Mouse (Mus musculus) neural tube, embryonic 14.5 days (tissue): ENCODE results near the gene Mns1. TPM values are rescaled to one million over a fixed set of nuclear protein-coding genes. Genes with fewer than 3 reads are reported as not detected.
"Not testable (repeated sequence)": the region's sequence is repeated elsewhere in the genome, so short reads cannot be mapped to it uniquely, and the experiment has no call there.

Experiments
- ATAC-seq: fragments of 200-750 bp; cut with Nextera tagmentation; 2 replicates; pipeline ENCODE4 v1.8.0; 2017; ENCODE audit warnings: low read depth, mild to moderate bottlenecking, moderate TSS enrichment, moderate library complexity
- H3K27ac ChIP-seq: fragments of 300-500 bp; sonication (generic); 2 replicates; pipeline ENCODE4 v1.5.1; 2014; ENCODE audit warnings: low read depth, mild to moderate bottlenecking, control low read depth, low read length, moderate library complexity, mixed read lengths
- H3K27me3 ChIP-seq: fragments of 300-500 bp; sonication (generic); 2 replicates; pipeline ENCODE4 v1.6.1; 2014; ENCODE audit warnings: low read length; ENCODE audit not compliant: control insufficient read depth, insufficient read depth
- H3K36me3 ChIP-seq: fragments of 300-500 bp; sonication (generic); 2 replicates; pipeline ENCODE4 v1.6.1; 2014; ENCODE audit warnings: low read length, mixed read lengths; ENCODE audit not compliant: control insufficient read depth, insufficient read depth
- H3K4me1 ChIP-seq: fragments of 300-500 bp; sonication (generic); 2 replicates; pipeline ENCODE4 v1.6.1; 2014; ENCODE audit warnings: low read length; ENCODE audit not compliant: control insufficient read depth, insufficient read depth
- H3K4me2 ChIP-seq: fragments of 300-500 bp; sonication (generic); 2 replicates; pipeline ENCODE4 v1.6.1; 2014; ENCODE audit warnings: mild to moderate bottlenecking, low read depth, low read length, control low read depth
- H3K4me3 ChIP-seq: fragments of 300-500 bp; sonication (generic); 2 replicates; pipeline ENCODE4 v1.5.1; 2014; ENCODE audit warnings: low read depth, low read length, control low read depth, mixed read lengths
- H3K9ac ChIP-seq: fragments of 300-500 bp; sonication (generic); replicated peaks from 2 replicates; pipeline ENCODE4 v1.6.1; 2014; ENCODE audit warnings: low read depth, mild to moderate bottlenecking, control low read depth, low read length, mixed read lengths
- H3K9me3 ChIP-seq: fragments of 300-500 bp; sonication (generic); 2 replicates; pipeline ENCODE4 v1.6.1; 2016; ENCODE audit warnings: low read length; ENCODE audit not compliant: control insufficient read depth
- WGBS: fragments of 180-500 bp; shearing (Covaris S2); extraction: QIAGEN DNeasy Blood & Tissue Kit; methylation state at CpG from one replicate; pipeline ENCODE4 v1.1.7; 2014; 5-methylcytosine and 5-hydroxymethylcytosine counted together
- polyA plus RNA-seq: library from polyadenylated mRNA; unstranded; fragments of >200 nt; fragmentation: Nextera tagmentation; extraction: Ambion mirVana; gene quantifications from 2 replicates; pipeline ENCODE4 v1.2.1, GENCODE M21; 2014

Gene Mns1
- polyA plus RNA-seq, 1 experiment from 2014 or later: 3.7 TPM

- H3K4me1 ChIP-seq, H3K4me2 ChIP-seq, H3K27me3 ChIP-seq, H3K4me3 ChIP-seq, ATAC-seq, H3K9ac ChIP-seq, H3K9me3 ChIP-seq, H3K27ac ChIP-seq, H3K36me3 ChIP-seq: not testable (repeated sequence)
- WGBS: 80% methylated on average over 4 of the region's 4 CpGs
Measured at GRCm38 (mm10) chr9:72401769-72402168, 36.0 kb upstream of the Mns1 start.

GRCm38 (mm10) chr9:72403421-72403820 lies 34.4 kb upstream of the Mns1 start:
- no peak for ATAC-seq
- no peaks in the 10 kb centered on the region for H3K9me3 ChIP-seq
- H3K4me2 ChIP-seq: no peak overlapping the region
- H3K4me3 ChIP-seq: no peak overlapping the region
- no peak overlapping the region for H3K27ac ChIP-seq
- H3K36me3 ChIP-seq: no peaks in the 10 kb centered on the region
- no peaks in the 10 kb centered on the region for H3K27me3 ChIP-seq
- H3K9ac ChIP-seq: no peak overlapping the region
- 0 out of 2 replicates have a peak, but pooled peaks cover 3% of the 10 kb centered on the region for H3K4me1 ChIP-seq
- 66% methylated on average over 6 of the region's 6 CpGs for WGBS

- Histone ChIP-seq H3K27me3 (no peaks in the 10 kb centered on the region), H3K4me1 (0 out of 2 replicates have a peak, but pooled peaks cover 3% of the 10 kb centered on the region), H3K4me3 (no peak overlapping the region), H3K9me3 (no peaks in the 10 kb centered on the region), H3K27ac (no peak overlapping the region), H3K9ac (no peak overlapping the region), H3K4me2 (no peak overlapping the region), H3K36me3 (no peaks in the 10 kb centered on the region)
- no peak for ATAC-seq
- 83% methylated on average over 8 of the region's 8 CpGs for WGBS
Measured at GRCm38 (mm10) chr9:72404446-72404845, 33.4 kb upstream of the Mns1 start.

GRCm38 (mm10) chr9:72404934-72405333 lies 32.9 kb upstream of the Mns1 start:
- ATAC-seq: no peak
- 72% methylated on average over 3 of the region's 3 CpGs for WGBS
- Histone ChIP-seq H3K9ac (no peak overlapping the region), H3K9me3 (no peaks in the 10 kb centered on the region), H3K36me3 (no peaks in the 10 kb centered on the region), H3K4me3 (no peak overlapping the region), H3K4me1 (0 out of 2 replicates have a peak, but pooled peaks cover 3% of the 10 kb centered on the region), H3K27ac (no peak overlapping the region), H3K4me2 (no peak overlapping the region), H3K27me3 (no peaks in the 10 kb centered on the region)

- ATAC-seq: no peak
- no peaks in the 10 kb centered on the region for H3K9me3 ChIP-seq
- H3K9ac ChIP-seq: no peak overlapping the region
- no peak overlapping the region for H3K4me3 ChIP-seq
- H3K4me2 ChIP-seq: no peak overlapping the region
- H3K27ac ChIP-seq: no peak overlapping the region
- 0 out of 2 replicates have a peak, but pooled peaks cover 3% of the 10 kb centered on the region for H3K4me1 ChIP-seq
- H3K27me3 ChIP-seq: no peaks in the 10 kb centered on the region
- WGBS: 93% methylated on average over 9 of the region's 9 CpGs
- no peaks in the 10 kb centered on the region for H3K36me3 ChIP-seq
Measured at GRCm38 (mm10) chr9:72405882-72406638, 31.8 kb upstream of the Mns1 start.

GRCm38 (mm10) chr9:72408131-72408586 lies 29.7 kb upstream of the Mns1 start:
- WGBS: 12% methylated on average over 12 of the region's 12 CpGs
- Histone ChIP-seq H3K9me3 (no peaks in the 10 kb centered on the region), H3K27me3 (no peaks in the 10 kb centered on the region), H3K4me1 (0 out of 2 replicates have a peak, but pooled peaks cover 3% of the 10 kb centered on the region), H3K4me2 (peak overlapping the region; percentile 38), H3K36me3 (no peaks in the 10 kb centered on the region), H3K9ac (0 out of 2 replicates have a peak overlapping the region, but pooled peaks have one; percentile 13), H3K4me3 (peak overlapping the region; percentile 15), H3K27ac (no peak overlapping the region)
- peak; percentile 83; the same call in 1 of the 2 replicates for ATAC-seq

- 0 out of 2 replicates have a peak, but pooled peaks cover 3% of the 10 kb centered on the region for H3K4me1 ChIP-seq
- H3K4me2 ChIP-seq: no peak overlapping the region
- H3K9ac ChIP-seq: no peak overlapping the region
- no peaks in the 10 kb centered on the region for H3K9me3 ChIP-seq
- no peaks in the 10 kb centered on the region for H3K27me3 ChIP-seq
- H3K27ac ChIP-seq: no peak overlapping the region
- H3K36me3 ChIP-seq: no peaks in the 10 kb centered on the region
- ATAC-seq: no peak
- no peak overlapping the region for H3K4me3 ChIP-seq
- 48% methylated on average over 15 of the region's 15 CpGs for WGBS
Measured at GRCm38 (mm10) chr9:72409381-72410225, 28.2 kb upstream of the Mns1 start.

GRCm38 (mm10) chr9:72411746-72412145 lies 26.1 kb upstream of the Mns1 start:
- ATAC-seq: no peak
- Histone ChIP-seq H3K9me3 (no peaks in the 10 kb centered on the region), H3K9ac (no peak overlapping the region), H3K4me1 (0 out of 2 replicates have a peak, but pooled peaks cover 3% of the 10 kb centered on the region), H3K36me3 (no peaks in the 10 kb centered on the region), H3K27ac (no peak overlapping the region), H3K27me3 (no peaks in the 10 kb centered on the region), H3K4me3 (no peak overlapping the region), H3K4me2 (no peak overlapping the region)
- WGBS: 88% methylated on average over 2 of the region's 2 CpGs

- no peak for ATAC-seq
- 77% methylated on average over 3 of the region's 3 CpGs for WGBS
- H3K27ac ChIP-seq: no peak overlapping the region
- no peaks in the 10 kb centered on the region for H3K9me3 ChIP-seq
- H3K9ac ChIP-seq: no peak overlapping the region
- H3K27me3 ChIP-seq: no peaks in the 10 kb centered on the region
- no peak overlapping the region for H3K4me3 ChIP-seq
- H3K4me1 ChIP-seq: 0 out of 2 replicates have a peak, but pooled peaks cover 7% of the 10 kb centered on the region
- H3K36me3 ChIP-seq: no peaks in the 10 kb centered on the region
- no peak overlapping the region for H3K4me2 ChIP-seq
Measured at GRCm38 (mm10) chr9:72418443-72418842, 19.4 kb upstream of the Mns1 start.
